Mouse (Mus musculus) gastrocnemius, postnatal 4 days (tissue): ENCODE data around the gene Morn3. TPM values are rescaled to one million over a fixed set of nuclear protein-coding genes. Genes with fewer than 3 reads are reported as not detected.
"Not testable (repeated sequence)": the region's sequence is repeated elsewhere in the genome, so short reads cannot be mapped to it uniquely, and the experiment has no call there.

Experiments
- DNase-seq, 2 experiments: peaks; one replicate each; pipeline ENCODE4 v3.0.0; 2021 to 2022; ENCODE audit warnings: low spot score in 2 of 2, mixed read lengths in 2 of 2
- long read RNA-seq, 2 experiments: library from polyadenylated mRNA; stranded (forward); transcript quantifications; one replicate each; pipeline ENCODE4 v2.0.0; 2021
- total RNA-seq, 2 experiments: library from RNA; stranded (reverse); gene quantifications; 2 replicates each; pipeline ENCODE4 v1.2.3; 2021

Gene Morn3
- total RNA-seq = not detected
- long read RNA-seq, experiment 1, partial matches to known transcripts = 0 of 1 reads
- long read RNA-seq, experiment 1, other reads (novel, unspliced or antisense) = 1 of 1 reads
- long read RNA-seq, experiment 2 = 0 reads

DNA sequence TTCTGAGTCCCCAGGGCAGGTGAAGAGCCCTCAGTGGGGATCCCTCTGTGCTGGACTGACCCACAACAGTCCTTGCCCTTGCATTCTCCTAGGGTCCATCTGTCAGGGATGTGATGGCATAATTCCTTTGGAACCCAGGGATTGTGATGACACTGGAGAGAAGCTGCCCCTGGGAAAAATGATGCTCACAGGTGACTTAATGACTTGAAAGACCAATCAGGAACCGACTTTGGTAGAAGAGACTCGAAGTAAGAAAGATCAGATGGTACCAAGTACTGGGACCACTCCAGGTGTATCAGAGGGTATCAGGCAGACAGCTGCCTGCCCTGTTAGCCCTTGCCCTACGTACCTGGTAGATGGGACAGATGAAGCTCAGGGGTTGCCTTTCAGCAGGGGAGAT lies at the start of gene Morn3:
TSS of gene Morn3 (minus strand) at position 101 of the 400 bp plus-strand sequence.
- DNase-seq = no peak

DNA sequence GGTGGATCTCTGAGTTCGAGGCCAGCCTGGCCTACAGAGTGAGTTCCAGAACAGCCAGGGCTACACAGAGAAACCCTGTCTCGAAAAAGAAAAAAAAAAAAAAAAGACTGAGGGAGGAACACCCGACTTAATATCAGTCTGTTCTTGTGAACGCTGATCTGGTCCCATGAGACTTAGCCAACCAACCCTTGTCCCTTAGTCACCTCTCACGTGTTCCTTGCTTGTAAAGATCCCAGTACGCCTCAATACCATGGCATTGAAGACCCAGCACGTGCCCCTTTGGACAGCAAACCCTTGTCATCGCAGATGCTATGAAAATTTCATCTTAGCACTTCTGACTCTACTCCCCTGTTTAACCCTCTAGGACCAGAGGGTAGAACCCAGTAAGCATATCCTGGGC lies 49.5 kb upstream of the Morn3 start:
- no peak for DNase-seq

DNA sequence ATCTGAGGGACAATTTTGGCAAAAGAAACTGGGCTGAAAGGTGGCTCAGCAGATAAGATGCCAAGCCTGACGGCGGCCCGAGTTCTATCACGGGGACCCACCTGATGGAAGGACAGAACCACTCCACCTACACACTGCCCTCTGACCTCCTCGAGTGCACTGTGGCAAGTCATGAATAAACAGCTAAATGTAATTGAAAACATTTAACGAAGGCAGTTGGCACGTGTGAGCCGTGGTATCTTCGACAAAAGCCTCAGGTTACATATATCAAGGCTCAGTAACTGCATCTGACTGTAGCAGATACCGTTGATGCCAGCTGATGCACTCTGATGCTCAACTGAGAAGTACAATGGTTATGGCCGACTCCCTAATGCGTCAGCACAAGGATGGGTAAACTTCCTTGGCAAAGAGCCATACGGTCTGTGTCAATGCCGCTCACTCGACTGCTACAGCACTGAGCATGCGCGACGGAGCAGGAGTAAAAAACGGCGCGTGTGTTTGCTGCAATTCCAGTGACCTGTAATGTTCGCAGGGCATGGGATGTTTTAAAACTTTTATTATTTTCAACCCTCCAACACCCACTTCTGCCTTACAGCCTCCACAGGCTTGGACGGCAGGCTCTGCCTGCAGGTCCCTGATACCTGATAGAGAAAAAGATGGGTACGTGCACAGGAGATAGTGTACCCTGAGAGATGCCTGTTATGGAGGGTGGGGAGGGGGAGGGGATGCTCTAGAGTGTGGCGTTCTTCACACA lies 47.6 kb upstream of the Morn3 start:
- no peak for DNase-seq

DNA sequence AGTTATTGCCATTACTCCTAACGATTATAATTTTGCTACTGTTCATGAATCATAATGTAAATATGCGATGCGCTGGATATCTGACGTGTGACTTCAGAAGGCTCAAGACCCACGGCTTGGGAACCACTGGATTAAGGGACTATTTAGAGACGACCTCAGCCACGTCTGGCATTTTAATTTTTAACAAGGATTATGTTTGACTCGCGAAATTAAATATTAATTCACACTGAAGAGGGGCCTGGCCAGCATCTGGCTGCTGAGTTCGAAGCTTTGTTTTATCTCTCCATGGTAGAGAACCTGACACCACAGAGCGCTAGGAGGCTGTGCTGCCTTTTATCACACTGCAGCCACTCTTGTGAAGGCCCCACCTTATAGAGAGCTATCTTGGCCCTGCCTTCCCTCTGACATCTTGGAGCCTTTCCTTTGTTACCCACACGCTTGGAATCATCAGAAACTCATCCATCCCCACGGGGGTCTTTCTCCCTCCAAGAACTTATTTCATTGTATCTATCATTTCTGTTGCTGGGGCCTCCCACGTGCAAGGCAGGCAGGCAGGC lies 46.3 kb upstream of the Morn3 start:
- DNase-seq = no peak

DNA sequence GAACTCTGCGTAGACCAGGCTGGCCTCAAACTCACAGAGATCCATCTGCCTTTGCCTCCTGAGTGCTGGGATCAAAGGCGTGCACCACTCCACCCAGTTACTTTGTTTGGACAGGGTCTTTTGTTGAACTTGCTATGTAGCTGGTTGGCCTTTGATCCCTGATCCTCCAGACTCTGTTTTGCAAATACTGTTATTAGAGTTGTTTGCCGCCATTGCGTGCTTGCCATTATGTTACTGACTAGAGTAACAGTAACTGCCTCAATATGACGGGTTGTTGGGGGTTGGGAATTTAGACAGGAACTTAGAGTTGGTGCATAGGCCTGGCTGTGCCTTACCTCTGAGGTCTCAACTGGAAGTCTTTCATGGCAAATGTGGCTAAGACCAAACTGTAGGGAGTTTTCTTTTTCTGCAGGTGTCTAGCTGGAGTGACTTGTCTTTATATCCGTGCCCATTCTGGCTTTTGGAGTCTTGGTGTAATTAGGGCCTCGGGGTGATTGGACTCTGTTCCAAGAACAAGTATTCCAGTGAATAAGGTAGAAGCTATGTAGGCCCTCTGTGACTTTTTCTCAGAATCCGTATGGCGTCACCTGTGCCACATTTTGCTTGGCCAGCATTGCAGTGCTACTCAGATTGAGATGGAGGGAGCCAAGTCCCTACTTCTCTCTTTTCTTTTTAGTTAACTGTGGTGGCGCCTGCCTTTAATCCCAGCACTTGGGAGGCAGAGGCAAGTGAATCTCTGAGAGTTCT lies 43.9 kb upstream of the Morn3 start:
- DNase-seq = no peak

DNA sequence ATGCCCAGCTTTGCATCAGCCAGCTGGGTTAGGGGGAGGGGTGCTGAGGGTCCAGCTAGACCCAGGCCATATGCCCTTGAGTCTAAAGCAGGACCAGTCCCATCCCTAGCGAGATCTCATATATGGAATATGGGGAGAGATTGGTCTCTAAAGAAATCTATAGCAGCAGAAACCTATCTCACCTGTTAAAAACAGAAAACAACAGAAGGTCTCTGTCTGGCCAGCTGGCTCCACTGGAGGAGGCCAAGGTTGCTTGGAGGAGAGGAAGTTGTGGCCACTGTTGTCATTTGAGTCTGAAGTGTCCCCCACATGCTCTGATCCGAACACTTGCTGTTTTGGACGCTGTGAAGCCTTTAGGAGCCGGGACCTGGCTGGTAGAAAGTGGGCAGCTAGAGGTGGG lies 42.0 kb upstream of the Morn3 start:
- DNase-seq = no peak

DNA sequence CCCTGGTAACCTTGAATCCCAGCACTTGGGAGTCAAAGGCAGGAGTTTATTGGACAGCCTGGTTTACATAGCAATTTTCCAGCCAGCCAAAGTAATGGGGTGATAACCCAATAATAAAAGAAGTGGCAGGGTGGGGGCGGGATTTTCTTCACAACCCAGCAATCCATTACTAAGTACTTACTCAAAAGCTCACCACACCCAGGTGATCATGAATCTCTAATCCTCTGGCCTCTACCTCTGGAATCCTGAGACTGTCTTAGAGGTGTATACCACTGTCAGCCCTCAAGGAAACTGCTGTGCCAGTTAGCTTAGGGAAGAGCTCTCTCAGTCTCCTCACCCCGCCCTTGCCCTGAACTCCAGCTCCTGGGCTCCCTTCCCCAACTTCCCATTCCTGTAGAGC lies 39.7 kb upstream of the Morn3 start:
- no peak for DNase-seq

DNA sequence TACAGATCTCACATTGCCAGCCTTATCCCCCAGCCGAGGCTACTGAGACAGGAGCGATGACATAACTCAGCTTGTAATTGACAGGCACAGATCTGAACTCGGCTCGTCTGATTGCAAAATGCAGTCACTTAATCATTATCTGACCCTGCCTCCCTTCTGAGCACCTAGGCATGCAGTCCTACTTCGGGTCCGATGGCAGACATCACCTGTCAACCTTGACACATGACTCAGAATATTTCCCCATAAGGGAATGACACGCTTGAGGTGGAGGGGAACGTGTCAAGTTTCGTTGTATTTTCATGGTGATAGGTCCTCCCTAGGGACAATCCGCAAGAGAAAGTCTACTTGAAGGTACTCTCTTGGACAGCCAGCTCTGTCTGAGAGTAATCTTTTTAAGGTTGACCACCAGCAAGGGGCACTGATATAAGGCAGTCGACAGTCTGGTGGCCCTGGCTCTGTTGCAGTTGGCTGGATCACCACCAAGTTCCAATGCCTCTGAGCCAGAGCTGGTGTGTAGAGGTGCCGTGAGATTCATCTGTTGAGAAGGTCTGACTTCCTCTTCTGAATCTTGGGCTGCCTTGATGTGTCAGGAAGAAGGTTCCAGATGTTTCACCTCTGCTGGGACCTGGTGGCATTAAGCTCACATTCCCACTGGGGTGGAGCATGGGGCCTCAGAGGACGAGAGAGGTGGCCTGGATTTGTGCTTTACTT lies 36.7 kb upstream of the Morn3 start:
- no peak for DNase-seq

DNA sequence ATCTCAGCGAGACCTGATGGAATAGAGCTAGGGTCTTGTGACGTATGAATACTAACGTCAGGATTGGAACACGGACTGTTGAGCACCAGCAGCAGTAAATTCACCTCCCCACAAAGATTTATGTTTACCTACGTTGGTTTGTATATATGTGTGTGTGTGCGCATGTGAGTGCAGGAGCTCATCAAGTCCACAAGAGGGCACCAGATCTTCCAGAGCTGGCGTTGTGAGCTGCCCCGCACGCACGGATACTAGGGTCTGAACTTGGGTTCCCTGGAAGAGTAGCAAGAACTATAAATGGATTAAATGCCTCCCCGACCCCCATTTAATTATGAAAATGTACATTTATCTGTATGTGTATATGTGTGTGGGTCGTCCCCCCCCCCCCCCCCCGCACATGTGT lies 33.7 kb upstream of the Morn3 start:
- DNase-seq = no peak

DNA sequence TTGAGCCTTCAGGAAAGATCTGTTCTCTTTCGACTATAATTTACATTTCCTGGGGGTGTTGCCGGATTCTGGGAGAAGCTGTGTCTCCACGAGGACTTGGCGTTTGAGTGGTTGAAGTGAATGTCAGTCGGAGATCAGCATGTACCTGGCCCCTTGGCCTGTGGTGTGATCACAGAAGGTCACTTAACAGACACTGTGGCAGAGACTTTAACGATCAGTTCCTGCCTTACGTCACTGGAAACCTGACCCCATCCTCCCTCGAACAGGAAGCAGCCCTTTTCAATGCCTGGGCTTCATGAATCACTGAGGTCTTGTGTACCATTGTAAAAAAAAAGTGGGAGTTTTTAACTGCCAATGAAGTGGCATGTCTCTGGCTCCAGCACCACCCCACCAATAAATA lies 33.2 kb upstream of the Morn3 start:
- no peak for DNase-seq

DNA sequence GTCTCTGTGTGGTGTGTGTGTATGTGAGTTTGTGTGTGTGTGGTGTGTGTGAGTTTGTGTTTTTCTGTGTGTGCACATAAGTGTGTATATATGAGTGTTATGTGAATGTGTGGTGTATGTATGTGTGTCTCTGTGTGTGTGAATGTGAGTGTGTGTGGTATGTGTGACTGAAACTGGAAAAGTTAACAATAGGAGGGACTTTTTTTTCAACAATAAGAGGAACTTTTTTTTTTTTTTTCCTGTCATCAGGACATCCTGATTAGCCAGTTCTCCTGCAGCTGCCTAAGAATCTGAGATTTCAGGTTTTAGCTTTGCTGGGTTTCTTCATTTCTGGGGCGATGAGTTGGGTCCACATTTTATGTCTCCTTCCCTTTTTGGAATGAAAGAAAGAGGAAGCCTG lies 32.8 kb upstream of the Morn3 start:
- DNase-seq = no peak

DNA sequence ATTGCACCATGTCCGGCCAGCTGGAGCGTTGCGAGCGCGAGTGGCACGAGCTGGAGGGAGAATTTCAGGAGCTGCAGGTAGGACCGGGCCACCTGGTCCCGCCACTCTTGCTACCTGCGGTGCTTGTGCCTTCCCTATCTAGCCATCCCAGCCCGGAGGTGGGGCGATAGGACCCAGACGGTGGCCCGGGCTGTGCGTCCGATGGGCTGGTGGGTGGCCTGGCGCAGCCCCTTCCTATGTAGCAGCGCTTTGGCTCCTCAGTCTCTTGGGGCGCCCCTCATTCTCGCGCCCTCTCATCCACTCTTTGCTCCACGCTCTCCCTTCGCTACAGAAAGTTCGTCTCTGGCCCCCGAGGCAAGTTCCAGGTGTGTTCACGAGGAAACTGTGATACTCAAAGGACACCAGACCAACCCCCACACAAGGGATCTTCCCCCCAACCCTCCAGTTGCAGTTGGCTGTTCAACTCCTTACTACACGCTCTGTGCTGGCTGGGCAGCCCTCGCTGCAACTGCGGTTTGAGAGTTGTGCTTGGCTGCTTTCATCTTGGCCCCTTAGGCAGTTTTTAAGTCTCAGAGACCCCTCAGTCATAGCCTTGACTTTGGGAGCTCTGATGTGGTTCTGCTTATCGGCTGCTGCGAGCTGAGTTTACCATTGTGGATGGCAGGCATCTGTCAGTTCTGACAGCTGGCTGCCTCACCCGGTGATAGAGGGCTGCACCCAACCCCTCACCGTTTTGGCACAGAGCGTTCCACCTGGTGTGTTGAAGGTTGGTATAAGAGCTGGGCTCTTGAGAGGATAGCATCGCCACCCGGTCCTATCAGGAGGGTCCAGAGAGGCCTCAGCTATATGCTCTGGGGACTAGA lies 29.8 kb upstream of the Morn3 start:
- DNase-seq = no peak

DNA sequence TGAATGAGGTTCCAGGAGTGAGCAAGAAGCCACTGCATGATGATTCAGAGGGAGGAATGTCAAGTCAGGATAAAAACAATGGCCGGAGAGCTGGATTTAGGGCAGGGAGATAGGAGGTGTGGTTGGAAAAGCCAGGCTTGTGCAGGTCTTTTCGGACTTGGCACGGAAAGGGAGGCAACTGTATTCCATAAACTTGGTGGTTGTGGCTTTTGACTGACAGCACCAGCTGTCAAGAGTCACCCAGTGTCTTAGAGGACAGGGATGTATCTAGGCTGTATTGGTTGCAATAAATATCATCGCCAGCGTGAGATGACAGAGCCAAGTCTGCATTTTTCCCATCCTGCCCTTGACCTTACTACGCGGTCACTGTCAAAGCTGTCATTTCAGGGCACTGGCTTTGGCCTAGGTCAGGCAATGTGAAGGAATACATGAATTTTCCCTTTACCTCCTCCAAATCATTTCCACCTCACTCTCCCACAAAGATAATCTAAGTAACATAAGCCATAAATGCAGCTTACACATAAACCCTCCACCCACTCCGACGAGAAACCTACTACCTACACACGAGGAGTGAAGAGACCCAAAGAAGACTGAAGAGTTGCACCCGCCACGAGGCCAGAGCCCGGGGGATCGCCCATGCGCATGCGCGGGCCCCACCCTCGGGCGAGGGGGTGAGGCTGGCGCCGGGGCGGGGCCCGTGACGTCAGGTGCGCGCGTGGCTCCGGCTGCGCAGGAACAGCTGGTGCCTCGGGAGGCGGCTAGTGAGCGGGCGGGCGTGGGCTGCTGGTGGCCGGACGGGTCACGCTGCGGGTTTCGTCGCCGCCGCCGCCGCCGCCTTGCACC lies 29.0 kb upstream of the Morn3 start:
- DNase-seq = peak; percentile 96

DNA sequence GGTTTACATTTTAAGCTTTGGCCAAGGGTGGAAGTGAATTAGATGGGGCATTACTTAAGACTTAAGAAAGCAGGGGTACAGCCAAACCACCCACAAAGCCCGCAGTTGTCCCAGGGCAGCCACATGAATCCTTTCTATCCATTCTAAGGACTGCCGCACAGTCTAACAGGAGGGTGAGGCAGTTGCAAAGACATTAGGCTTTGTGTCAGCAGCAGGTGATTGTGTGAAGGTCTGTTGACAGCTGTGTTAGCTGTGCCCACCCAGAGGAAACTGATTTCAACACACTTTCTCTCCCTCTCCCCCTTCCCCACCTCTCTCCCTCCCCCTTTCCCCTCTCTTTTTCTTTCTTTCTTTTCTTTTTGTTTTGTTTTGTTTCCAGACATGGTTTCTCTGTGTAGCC lies 21.9 kb upstream of the Morn3 start:
- no peak for DNase-seq

DNA sequence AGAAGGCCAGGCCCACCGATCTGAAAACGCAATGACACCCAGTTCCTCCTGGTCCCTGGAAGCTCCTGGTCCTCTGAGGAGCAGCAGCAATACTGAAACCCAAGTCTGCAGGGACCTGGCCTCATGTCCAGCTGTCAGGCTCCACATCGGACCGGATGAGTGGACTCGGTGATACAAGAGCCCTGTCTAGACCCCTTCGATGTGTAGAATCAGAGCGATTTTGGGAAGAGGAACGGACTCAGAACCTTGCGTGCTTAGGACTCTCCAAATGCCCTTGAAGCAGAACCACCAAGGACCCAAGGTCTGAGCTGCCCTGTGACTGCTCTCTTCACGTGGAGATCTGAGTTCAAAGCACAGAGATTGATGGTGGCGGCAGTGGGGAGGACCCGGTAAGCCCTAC lies 21.3 kb upstream of the Morn3 start, which contains the start of gene Tmem120b:
TSS of gene Tmem120b (plus strand) at position 301 of the 400 bp plus-strand sequence.
- no peak for DNase-seq

DNA sequence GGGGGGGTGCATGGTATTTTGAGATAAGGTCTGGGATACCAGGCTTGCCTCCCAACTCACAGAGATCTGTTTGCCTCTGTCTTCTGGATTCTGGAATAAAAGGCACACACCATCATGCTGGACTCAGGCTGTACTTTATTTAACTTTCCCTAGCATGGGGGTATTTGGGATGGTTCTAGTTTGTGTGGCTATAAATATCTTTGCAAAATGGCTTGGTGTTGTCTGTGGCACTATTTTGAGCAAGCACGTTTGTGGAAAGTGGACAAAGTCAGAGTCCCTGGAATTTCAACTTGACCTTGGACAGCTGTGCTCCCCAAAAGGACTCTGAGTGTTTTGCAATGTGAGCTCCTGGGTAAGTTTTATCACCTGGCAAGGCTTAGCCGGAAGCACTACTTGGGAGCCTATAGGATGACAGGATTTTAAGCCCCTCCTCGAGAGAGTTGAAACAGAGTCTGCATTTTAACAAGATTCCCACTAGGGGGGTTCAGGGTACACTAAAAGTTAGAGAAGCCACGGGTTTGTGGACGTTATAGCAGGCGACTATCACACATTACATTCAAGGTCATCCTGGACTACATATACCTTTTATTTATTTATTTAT lies 20.7 kb upstream of the Morn3 start:
- no peak for DNase-seq

DNA sequence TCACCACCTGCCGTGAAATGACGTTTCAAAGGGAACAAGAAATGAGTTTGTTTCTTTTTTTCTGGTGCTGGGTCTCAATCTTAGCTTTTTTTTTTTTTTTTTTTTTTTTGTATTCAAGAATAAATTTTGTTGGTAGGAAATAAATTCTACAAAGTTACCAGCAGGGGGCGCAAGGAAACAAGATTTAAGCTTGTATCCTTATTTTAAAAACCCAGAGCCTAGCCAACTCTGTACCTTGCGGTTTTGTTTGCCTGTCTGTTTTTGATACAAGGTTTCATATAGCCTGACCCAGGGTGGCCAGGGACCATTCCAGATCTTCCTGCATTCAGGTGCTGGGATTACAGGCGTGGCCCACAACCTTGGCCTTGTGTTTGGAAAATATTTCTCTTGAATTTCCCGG lies 17.4 kb upstream of the Morn3 start:
- DNase-seq = peak in 1 of 2 experiments; percentile 67

DNA sequence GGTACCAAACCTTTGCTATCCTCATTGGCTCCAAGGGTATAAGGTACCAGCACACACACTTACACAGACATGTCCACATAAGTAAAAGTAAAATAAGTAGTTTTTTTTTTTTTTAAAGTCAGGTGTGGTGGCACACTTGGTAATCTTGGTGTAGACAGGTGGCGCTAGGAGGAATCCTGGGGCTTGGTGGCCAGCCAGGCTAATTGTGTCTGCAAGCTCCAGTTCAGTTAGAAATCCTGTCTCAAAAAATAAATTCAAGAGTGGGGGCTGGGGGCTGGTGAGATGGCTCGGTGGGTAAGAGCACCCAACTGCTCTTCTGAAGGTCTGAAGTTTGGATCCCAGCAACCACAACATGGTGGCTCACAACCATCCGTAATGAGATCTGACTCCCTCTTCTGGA lies 16.3 kb upstream of the Morn3 start:
- DNase-seq = no peak

DNA sequence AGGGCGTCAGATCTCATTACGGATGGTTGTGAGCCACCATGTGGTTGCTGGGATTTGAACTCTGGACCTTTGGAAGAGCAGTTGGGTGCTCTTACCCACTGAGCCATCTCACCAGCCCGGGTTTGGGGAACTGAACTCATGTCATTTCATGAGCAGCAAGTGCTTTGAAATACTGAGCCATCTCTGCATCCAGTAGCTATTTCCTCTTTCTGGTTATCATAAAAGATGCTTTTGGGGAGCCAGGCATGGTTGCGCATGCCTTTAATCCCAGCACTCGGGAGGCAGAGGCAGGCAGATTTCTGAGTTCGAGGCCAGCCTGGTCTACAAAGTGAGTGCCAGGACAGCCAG lies 14.6 kb upstream of the Morn3 start:
- DNase-seq = not testable (repeated sequence)
